Mouse (Mus musculus): Measurements from ENCODE around the gene Frmd8.

DNA sequence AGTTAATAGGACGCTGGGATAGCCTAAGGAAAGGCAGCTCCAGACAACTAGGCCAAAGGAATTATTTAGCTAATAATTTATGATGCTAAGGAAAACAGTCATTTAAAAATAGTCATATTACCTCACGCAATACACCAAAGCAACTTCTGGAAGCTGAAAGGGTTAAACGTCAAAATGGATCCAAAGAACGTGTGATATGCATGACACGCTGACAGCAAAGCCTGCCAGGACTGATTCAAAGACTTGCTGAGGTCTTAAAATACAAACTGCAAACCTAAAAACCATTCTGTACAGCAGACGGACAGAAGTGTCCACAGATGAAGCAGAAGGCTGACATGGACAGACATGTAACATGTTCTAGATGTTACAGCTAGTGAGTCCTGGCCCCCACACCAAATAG lies 42.7 kb downstream of the Frmd8 start:
- TF ChIP-seq CTCF (IDR thresholded peaks at IDR 0.05; ENCODE audit: control insufficient read depth, insufficient read depth, insufficient replicate concordance, low read depth, low read length) = no peak
- TF ChIP-seq POLR2A (IDR thresholded peaks at IDR 0.05; ENCODE audit: control insufficient read depth, low read depth, low read length) = no peak

Data from testis, adult 2 months (tissue).